8 mouse cellular contexts compared by ENCODE assay signal in genomic region chr2:14603784-14604781, GRCm38 (mm10). TPM values are rescaled to one million over a fixed set of nuclear protein-coding genes. Genes with fewer than 3 reads are reported as not detected.
A peak's percentile ranks its signal among the peaks of the same experiment; 100 is the strongest.
DNase-seq lines count a peak whose midpoint lies in the region; ATAC-seq and TF ChIP-seq lines count a peak whose summit lies in the region.

No protein-coding gene starts in this region.

- no peak for TF ChIP-seq CTCF in embryonic fibroblast, embryonic 13.5 days (IDR thresholded peaks at IDR 0.05; ENCODE audit: borderline replicate concordance, insufficient read depth, low read length)
- no peak for TF ChIP-seq CTCF in testis, adult 2 months (IDR thresholded peaks at IDR 0.05; ENCODE audit: control insufficient read depth, insufficient read depth, insufficient replicate concordance, low read depth, low read length)

- H3K9me3 ChIP-seq in heart, embryonic 14.5 days (ENCODE audit: control insufficient read depth, low read length), result no peaks in the 10 kb centered on the region
- no peaks in the 10 kb centered on the region for H3K9me3 ChIP-seq in liver, embryonic 13.5 days (replicated peaks)
- no peaks in the 10 kb centered on the region for H3K9me3 ChIP-seq in neural tube, embryonic 11.5 days (ENCODE audit: control insufficient read depth, low read length)

- peak overlapping the region; percentile 74 for H3K4me3 ChIP-seq in embryonic fibroblast, embryonic 13.5 days (ENCODE audit: insufficient read depth, low read length)
- H3K4me3 ChIP-seq in heart, embryonic 14.5 days (ENCODE audit: control insufficient read depth in 1 of 2, insufficient read depth in 1 of 2, low read depth in 1 of 2, low read length in 2 of 2), result peak overlapping the region; percentile 69 to 84
- H3K4me3 ChIP-seq in liver, embryonic 13.5 days (replicated peaks), result peak overlapping the region; percentile 56
- H3K4me3 ChIP-seq in neural tube, embryonic 11.5 days (ENCODE audit: low read depth, low read length), result peak overlapping the region; percentile 38
- H3K4me3 ChIP-seq in testis, adult 2 months (ENCODE audit: control insufficient read depth, low read depth, low read length), result peak overlapping the region; percentile 71

- no peak for DNase-seq in cerebellum, adult 11 months
- DNase-seq in kidney, postnatal 10 days, result peak; percentile 73
- peak; percentile 6 for DNase-seq in liver, embryonic 13.5 days
- peak; percentile 76 for DNase-seq in neural tube, embryonic 11.5 days (ENCODE audit: low spot score)

- no peaks in the 10 kb centered on the region for H3K4me1 ChIP-seq in embryonic fibroblast, embryonic 13.5 days (ENCODE audit: control insufficient read depth, insufficient read depth, low read length)
- H3K4me1 ChIP-seq in heart, embryonic 14.5 days (ENCODE audit: control insufficient read depth in 2 of 2, insufficient read depth in 2 of 2, low read length in 2 of 2), result peaks cover 4 to 24% of the 10 kb centered on the region in 2 experiments
- peaks cover 5% of the 10 kb centered on the region; the same call in 1 of the 2 replicates for H3K4me1 ChIP-seq in liver, embryonic 13.5 days (replicated peaks)
- no peaks in the 10 kb centered on the region for H3K4me1 ChIP-seq in neural tube, embryonic 11.5 days (ENCODE audit: control insufficient read depth, insufficient read depth, low read length)
- peaks cover 9% of the 10 kb centered on the region for H3K4me1 ChIP-seq in testis, adult 2 months (ENCODE audit: control insufficient read depth, insufficient read depth, low read length)

- peak overlapping the region; percentile 89 for H3K9ac ChIP-seq in heart, embryonic 14.5 days (ENCODE audit: low read length)
- H3K9ac ChIP-seq in liver, embryonic 13.5 days, result peak overlapping the region; percentile 45
- H3K9ac ChIP-seq in neural tube, embryonic 11.5 days (ENCODE audit: low read length), result peak overlapping the region; percentile 63

- TF ChIP-seq POLR2A in embryonic fibroblast, embryonic 13.5 days (IDR thresholded peaks at IDR 0.05; ENCODE audit: low read depth, low read length), result no peak
- no peak for TF ChIP-seq POLR2A in testis, adult 2 months (IDR thresholded peaks at IDR 0.05; ENCODE audit: control insufficient read depth, low read depth, low read length)

- H3K4me2 ChIP-seq in heart, embryonic 14.5 days (ENCODE audit: low read length), result peak overlapping the region; percentile 87
- H3K4me2 ChIP-seq in liver, embryonic 13.5 days, result peak overlapping the region; percentile 67
- H3K4me2 ChIP-seq in neural tube, embryonic 11.5 days (ENCODE audit: low read depth), result peak overlapping the region; percentile 95

- H3K27ac ChIP-seq in embryonic fibroblast, embryonic 13.5 days (ENCODE audit: insufficient read depth, low read length), result no peak overlapping the region
- peak overlapping the region; percentile 92 to 95 for H3K27ac ChIP-seq in heart, embryonic 14.5 days (replicated peaks in 1 of 2; ENCODE audit: control insufficient read depth in 1 of 2, insufficient read depth in 1 of 2, low read depth in 2 of 2, low read length in 2 of 2)
- no peak overlapping the region for H3K27ac ChIP-seq in liver, embryonic 13.5 days
- H3K27ac ChIP-seq in neural tube, embryonic 11.5 days (ENCODE audit: low read depth, low read length), result no peak overlapping the region
- 0 out of 2 replicates have a peak overlapping the region, but pooled peaks have one; percentile 21 for H3K27ac ChIP-seq in testis, adult 2 months (ENCODE audit: control insufficient read depth, insufficient read depth, low read depth, low read length)

- no peaks in the 10 kb centered on the region for H3K27me3 ChIP-seq in heart, embryonic 14.5 days (ENCODE audit: control insufficient read depth, insufficient read depth, low read length)
- H3K27me3 ChIP-seq in liver, embryonic 13.5 days, result peaks cover 34% of the 10 kb centered on the region
- H3K27me3 ChIP-seq in neural tube, embryonic 11.5 days (ENCODE audit: control insufficient read depth, insufficient read depth, low read length), result peaks cover 16% of the 10 kb centered on the region
- no peaks in the 10 kb centered on the region for H3K27me3 ChIP-seq in testis, adult 2 months (ENCODE audit: control insufficient read depth, insufficient read depth, low read length)

- H3K36me3 ChIP-seq in heart, embryonic 14.5 days (ENCODE audit: control insufficient read depth, insufficient read depth, low read length), result no peaks in the 10 kb centered on the region
- no peaks in the 10 kb centered on the region for H3K36me3 ChIP-seq in liver, embryonic 13.5 days
- no peaks in the 10 kb centered on the region for H3K36me3 ChIP-seq in neural tube, embryonic 11.5 days (ENCODE audit: control insufficient read depth, insufficient read depth, low read length)
- no peaks in the 10 kb centered on the region for H3K36me3 ChIP-seq in testis, adult 2 months (ENCODE audit: control insufficient read depth, insufficient read depth, low read length)

- peak; percentile 56; the same call in 1 of the 2 replicates for ATAC-seq in cerebellum, adult (ENCODE audit: insufficient number of reproducible peaks, low FRiP score, low TSS enrichment)
- peak; percentile 91 for ATAC-seq in heart, embryonic 14.5 days (ENCODE audit: insufficient number of reproducible peaks, insufficient read depth, low FRiP score, low read depth)
- peak; percentile 76 for ATAC-seq in liver, embryonic 13.5 days (ENCODE audit: low read depth)
- peak; percentile 81 for ATAC-seq in neural tube, embryonic 11.5 days (ENCODE audit: insufficient read depth, low FRiP score, low TSS enrichment)

- under 1% methylated on average over 83 of the region's 83 CpGs for WGBS in heart, embryonic 14.5 days
- WGBS in liver, embryonic 13.5 days (ENCODE audit: insufficient replicate concordance), result under 1% methylated on average over 83 of the region's 83 CpGs
- under 1% methylated on average over 79 of the region's 83 CpGs for WGBS in neural tube, embryonic 11.5 days

RNA-seq across cellular contexts. Expression of gene Cacnb2, which starts 1.2 kb away (rescaled TPM):
- 5.1 and 5.6 TPM in 2 replicates for polyA plus RNA-seq in embryonic fibroblast, embryonic 13.5 days (2011; ENCODE audit: insufficient read length, low read depth, missing spikeins)
- 14.3 and 14.9 TPM in 2 replicates for polyA plus RNA-seq in heart, embryonic 14.5 days (2014; fragmentation: Nextera tagmentation; extraction: Ambion mirVana)
- 0.12 and 0.30 TPM in 2 replicates for polyA plus RNA-seq in liver, embryonic 13.5 days (2015; fragmentation: Nextera tagmentation; extraction: Ambion mirVana)
- polyA plus RNA-seq in neural tube, embryonic 11.5 days (2014; fragmentation: Nextera tagmentation; extraction: Ambion mirVana), result 0.73 and 1.2 TPM in 2 replicates
- 0.52 and 0.75 TPM in 2 replicates for polyA plus RNA-seq in testis, adult 2 months (2012; rRNA removed)

Comparison
In these comparisons a context has a peak if more than half of its experiments do, and no peak if none do; other contexts are left out.
1. H3K27ac ChIP-seq: peak in heart, embryonic 14.5 days (2 of 2) and testis, adult 2 months (single experiment); none in embryonic fibroblast, embryonic 13.5 days (single experiment), liver, embryonic 13.5 days (single experiment) and neural tube, embryonic 11.5 days (single experiment).
2. Peak in every context shown above with its lines, with median percentiles within 50 percentile points of each other: ATAC-seq, H3K4me3 ChIP-seq, H3K4me2 ChIP-seq and H3K9ac ChIP-seq.